Mouse (Mus musculus): ENCODE results near the gene C87436. TPM values are rescaled to one million over a fixed set of nuclear protein-coding genes. Genes with fewer than 3 reads are reported as not detected.

Gene C87436
- total and polyA plus RNA-seq, 3 experiments = 5.2 to 8.7 (median 8.1) TPM

DNA sequence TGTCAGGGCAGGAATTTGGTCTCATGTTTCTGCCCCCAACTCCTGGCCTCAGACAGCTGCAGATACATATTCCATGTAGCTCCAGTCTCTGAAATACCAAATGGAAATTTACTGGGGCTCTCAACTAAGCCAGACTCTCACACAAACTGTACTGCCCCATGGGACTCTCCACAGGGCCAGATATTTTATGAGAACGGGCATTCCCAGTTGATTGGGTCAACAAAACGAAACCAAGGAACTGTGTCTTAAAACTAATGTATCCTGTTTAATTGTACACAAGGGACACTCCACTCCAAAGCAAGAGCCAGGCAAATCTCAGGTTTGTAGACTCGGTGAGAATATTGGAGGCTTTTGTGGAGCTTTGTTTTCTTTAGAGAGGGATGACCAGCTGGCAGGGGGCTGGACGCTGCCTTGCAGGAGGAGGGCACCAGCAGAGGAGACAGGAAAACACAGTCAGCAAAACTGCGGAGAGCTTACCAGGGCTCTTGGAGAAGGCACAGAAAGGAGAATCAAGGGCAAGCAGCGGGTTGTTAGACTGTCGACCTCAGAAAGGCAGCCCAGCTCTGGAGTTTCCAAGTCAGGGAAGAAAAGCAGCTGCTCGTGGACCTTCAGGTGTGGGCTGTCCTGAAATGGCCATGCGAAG lies 42.1 kb downstream of the C87436 start:
- Histone ChIP-seq H3K4me1 (ENCODE audit: control insufficient read depth in 1 of 2, insufficient read depth in 2 of 2) (peaks cover 2 to 7% of the 10 kb centered on the region in 2 experiments; a peak in 2 of 4 replicates), H3K36me3 (replicated peaks in 1 of 2; ENCODE audit: control insufficient read depth in 1 of 2, insufficient read depth in 1 of 2, low read length in 1 of 2) (peaks cover 0 to 11% of the 10 kb centered on the region in 2 experiments), H3K4me2 (ENCODE audit: insufficient read depth, low read depth, poor library complexity, severe bottlenecking) (no peak overlapping the region), H3K27me3 (replicated peaks) (no peaks in the 10 kb centered on the region), H3K9ac (ENCODE audit: insufficient read depth, low read depth) (no peak overlapping the region), H3K27ac (ENCODE audit: insufficient read depth, low read depth) (no peak overlapping the region), H3K79me2 (replicated peaks; ENCODE audit: control insufficient read depth, extremely low read depth, insufficient read depth, poor library complexity, severe bottlenecking) (no peaks in the 10 kb centered on the region), H3K4me3 (replicated peaks in 1 of 3; ENCODE audit: low read depth in 2 of 3, low read length in 2 of 3, poor library complexity in 1 of 3) (no peak overlapping the region), H3K9me3 (replicated peaks; ENCODE audit: low read length) (no peaks in the 10 kb centered on the region)
- TF ChIP-seq HCFC1 (IDR thresholded peaks at IDR 0.05; ENCODE audit: low read depth, low read length) = no peak
- TF ChIP-seq USF2 (conservative IDR thresholded peaks at IDR 0.05; ENCODE audit: low read depth, low read length) = no peak
- TF ChIP-seq SMC3 (IDR thresholded peaks at IDR 0.05; ENCODE audit: low read depth, low read length) = no peak
- no peak for TF ChIP-seq MAX (IDR thresholded peaks at IDR 0.05; ENCODE audit: low read length)
- TF ChIP-seq POLR2A (IDR thresholded peaks at IDR 0.05; ENCODE audit: low read depth, low read length) = no peak
- TF ChIP-seq RCOR1 (conservative IDR thresholded peaks at IDR 0.05; ENCODE audit: low read depth, low read length) = no peak
- no peak for TF ChIP-seq USF1 (IDR thresholded peaks at IDR 0.05; ENCODE audit: low read depth, low read length)
- TF ChIP-seq RAD21 (IDR thresholded peaks at IDR 0.05; ENCODE audit: low read depth, low read length) = no peak
- no peak for TF ChIP-seq IRF4 (IDR thresholded peaks at IDR 0.05; ENCODE audit: low read depth, low read length)
- TF ChIP-seq GABPA (IDR thresholded peaks at IDR 0.05; ENCODE audit: insufficient replicate concordance, low read depth, low read length) = no peak
- no peak for TF ChIP-seq MAZ (IDR thresholded peaks at IDR 0.05; ENCODE audit: low read depth, low read length)
- no peak for TF ChIP-seq TBP (conservative IDR thresholded peaks at IDR 0.05; ENCODE audit: low read depth, low read length)
- no peak for TF ChIP-seq MEF2A (IDR thresholded peaks at IDR 0.05; ENCODE audit: borderline replicate concordance, low read depth, low read length)
- TF ChIP-seq JUND (conservative IDR thresholded peaks at IDR 0.05; ENCODE audit: low read depth, low read length) = no peak
- TF ChIP-seq MXI1 (IDR thresholded peaks at IDR 0.05; ENCODE audit: low read depth, low read length) = no peak
- no peak for TF ChIP-seq UBTF (IDR thresholded peaks at IDR 0.05; ENCODE audit: low read depth, low read length)
- TF ChIP-seq ZNF384 (IDR thresholded peaks at IDR 0.05; ENCODE audit: low read depth, low read length) = no peak
- TF ChIP-seq MAFK (IDR thresholded peaks at IDR 0.05; ENCODE audit: insufficient replicate concordance, low read length) = no peak
- TF ChIP-seq ELF1 (IDR thresholded peaks at IDR 0.05; ENCODE audit: low read depth, low read length) = no peak
- dilution Hi-C loops (cut with MboI; ENCODE audit: extremely low pct_ligation_motif_present, extremely low pct_unique_long_range_greater_than_20kb, low sequenced_read_pairs) (no loop called here), in situ Hi-C loops (cut with MboI; ENCODE audit: low pct_ligation_motif_present, low pct_unique_long_range_greater_than_20kb, low sequenced_read_pairs) (no loop called here)
- DNase-seq (ENCODE audit: extremely low read depth) = no peak

- Histone ChIP-seq H3K4me1 (ENCODE audit: control insufficient read depth in 1 of 2, insufficient read depth in 2 of 2) (peaks cover 2 to 15% of the 10 kb centered on the region in 2 experiments; a peak in 3 of 4 replicates), H3K9me3 (replicated peaks; ENCODE audit: low read length) (no peaks in the 10 kb centered on the region), H3K9ac (ENCODE audit: insufficient read depth, low read depth) (no peak overlapping the region), H3K27me3 (replicated peaks) (no peaks in the 10 kb centered on the region), H3K79me2 (replicated peaks; ENCODE audit: control insufficient read depth, extremely low read depth, insufficient read depth, poor library complexity, severe bottlenecking) (no peaks in the 10 kb centered on the region), H3K36me3 (replicated peaks in 1 of 2; ENCODE audit: control insufficient read depth in 1 of 2, insufficient read depth in 1 of 2, low read length in 1 of 2) (peaks cover 0 to 4% of the 10 kb centered on the region in 2 experiments), H3K4me2 (ENCODE audit: insufficient read depth, low read depth, poor library complexity, severe bottlenecking) (no peak overlapping the region), H3K27ac (ENCODE audit: insufficient read depth, low read depth) (no peak overlapping the region), H3K4me3 (replicated peaks in 1 of 3; ENCODE audit: low read depth in 2 of 3, low read length in 2 of 3, poor library complexity in 1 of 3) (no peak overlapping the region)
- DNase-seq (ENCODE audit: extremely low read depth) = no peak
- in situ Hi-C loops (cut with MboI; ENCODE audit: low pct_ligation_motif_present, low pct_unique_long_range_greater_than_20kb, low sequenced_read_pairs) = no loop called here
- dilution Hi-C loops (cut with MboI; ENCODE audit: extremely low pct_ligation_motif_present, extremely low pct_unique_long_range_greater_than_20kb, low sequenced_read_pairs) = no loop called here
- TF ChIP-seq PAX5 (IDR thresholded peaks at IDR 0.05; ENCODE audit: low read length) = no peak
- TF ChIP-seq SMC3 (IDR thresholded peaks at IDR 0.05; ENCODE audit: low read depth, low read length) = no peak
- no peak for TF ChIP-seq JUN (IDR thresholded peaks at IDR 0.05; ENCODE audit: insufficient read depth, low read depth, low read length)
- no peak for TF ChIP-seq POLR2A (IDR thresholded peaks at IDR 0.05; ENCODE audit: low read depth, low read length)
- TF ChIP-seq BHLHE40 (IDR thresholded peaks at IDR 0.05; ENCODE audit: low read depth, low read length) = no peak
Observed at GRCm38 (mm10) chr6:86481871-86482270, 43.7 kb downstream of the C87436 start.
